Mouse (Mus musculus) liver, embryonic 14.5 days (tissue): ENCODE measurements at regions not wholly inside any gene's neighbourhood (a gene's known extent, or its start where the extent isn't known, plus 50 kb on each side); places are given as distances from the start of the nearest gene placed in this dataset.

Source experiments
- CTCF ChIP-seq: IDR thresholded peaks from 2 replicates; pipeline ENCODE4 v1.5.1; 2016; ENCODE audit warnings: antibody characterized with exemption, low read depth, control low read depth
- EP300 ChIP-seq: IDR thresholded peaks from 2 replicates; pipeline ENCODE4 v1.6.1; 2016; ENCODE audit warnings: antibody characterized with exemption, low read depth

DNA sequence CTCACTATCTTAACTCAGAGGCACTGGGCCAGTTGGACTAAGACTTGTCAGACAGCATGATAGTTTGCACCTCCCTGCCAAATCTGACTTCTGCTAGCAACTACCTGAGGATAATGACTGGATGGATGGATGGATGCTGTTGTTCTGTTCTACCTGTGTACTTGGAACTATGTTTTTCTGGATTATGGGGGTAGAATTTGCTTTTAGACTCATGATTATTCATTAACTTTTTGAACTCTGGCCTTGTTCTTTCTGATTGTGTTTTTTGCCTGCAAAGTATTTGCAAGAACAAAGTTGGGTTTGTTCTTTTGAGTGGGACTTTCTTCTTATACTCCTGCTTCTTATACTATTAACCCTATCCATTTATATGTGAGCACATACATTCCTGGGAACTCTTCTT lies 137.1 kb upstream of the Arrdc4 start:
- TF ChIP-seq CTCF (no peak), EP300 (no peak)
